Mouse (Mus musculus) splenic B cell, adult 2 months (primary cell): Measurements from ENCODE around the gene Pip5kl1.
A peak's percentile ranks its signal among the peaks of the same experiment; 100 is the strongest.

Experiments used
- DNase-seq: peaks from one replicate; pipeline ENCODE4 v3.0.0-alpha.2; 2011; ENCODE audit warnings: low read depth, low spot score
- H3K27me3 ChIP-seq: 2 replicates; pipeline ENCODE4 v1.6.1; 2012; ENCODE audit warnings: mild to moderate bottlenecking, low read length, moderate library complexity, mixed read lengths; ENCODE audit not compliant: control insufficient read depth, poor library complexity, insufficient read depth, severe bottlenecking
- H3K36me3 ChIP-seq: 2 replicates; pipeline ENCODE4 v1.6.1; 2012; ENCODE audit warnings: mild to moderate bottlenecking, low read length, moderate library complexity, mixed read lengths; ENCODE audit not compliant: control insufficient read depth, poor library complexity, insufficient read depth, severe bottlenecking

The Pip5kl1 gene

GRCm38 (mm10) chr2:32566536-32567063, 8.0 kb upstream of the Pip5kl1 start:
- Histone ChIP-seq H3K36me3 (peaks cover 12% of the 10 kb centered on the region), H3K27me3 (no peaks in the 10 kb centered on the region)
- peak; percentile 82 for DNase-seq

- Histone ChIP-seq H3K27me3 (no peaks in the 10 kb centered on the region), H3K36me3 (peaks cover 12% of the 10 kb centered on the region)
- no peak for DNase-seq
These were observed 6.4 kb upstream of the Pip5kl1 start for GRCm38 (mm10) chr2:32568149-32568548.

DNA sequence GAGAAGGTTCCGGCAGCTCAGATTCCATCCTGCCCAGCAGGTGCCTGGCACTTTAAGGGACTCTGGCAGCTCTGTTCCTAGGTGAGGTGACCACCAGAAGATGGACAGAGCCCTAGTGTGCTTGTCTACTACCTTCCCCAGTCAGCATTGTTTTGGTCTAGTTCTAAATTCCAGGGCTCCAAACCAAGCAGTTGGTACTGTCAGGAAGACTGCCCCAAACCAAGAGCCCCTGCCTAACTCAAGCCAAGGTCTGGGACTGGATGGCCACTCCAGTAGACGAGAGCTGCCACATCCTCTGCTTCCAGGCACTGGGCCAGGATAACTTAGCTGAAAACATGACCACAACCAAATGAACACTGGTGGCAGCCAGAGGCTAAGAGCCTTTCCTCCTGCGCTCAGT, 5.7 kb upstream of the Pip5kl1 start:
- H3K27me3 ChIP-seq, result no peaks in the 10 kb centered on the region
- peaks cover 12% of the 10 kb centered on the region for H3K36me3 ChIP-seq
- DNase-seq, result no peak

DNA sequence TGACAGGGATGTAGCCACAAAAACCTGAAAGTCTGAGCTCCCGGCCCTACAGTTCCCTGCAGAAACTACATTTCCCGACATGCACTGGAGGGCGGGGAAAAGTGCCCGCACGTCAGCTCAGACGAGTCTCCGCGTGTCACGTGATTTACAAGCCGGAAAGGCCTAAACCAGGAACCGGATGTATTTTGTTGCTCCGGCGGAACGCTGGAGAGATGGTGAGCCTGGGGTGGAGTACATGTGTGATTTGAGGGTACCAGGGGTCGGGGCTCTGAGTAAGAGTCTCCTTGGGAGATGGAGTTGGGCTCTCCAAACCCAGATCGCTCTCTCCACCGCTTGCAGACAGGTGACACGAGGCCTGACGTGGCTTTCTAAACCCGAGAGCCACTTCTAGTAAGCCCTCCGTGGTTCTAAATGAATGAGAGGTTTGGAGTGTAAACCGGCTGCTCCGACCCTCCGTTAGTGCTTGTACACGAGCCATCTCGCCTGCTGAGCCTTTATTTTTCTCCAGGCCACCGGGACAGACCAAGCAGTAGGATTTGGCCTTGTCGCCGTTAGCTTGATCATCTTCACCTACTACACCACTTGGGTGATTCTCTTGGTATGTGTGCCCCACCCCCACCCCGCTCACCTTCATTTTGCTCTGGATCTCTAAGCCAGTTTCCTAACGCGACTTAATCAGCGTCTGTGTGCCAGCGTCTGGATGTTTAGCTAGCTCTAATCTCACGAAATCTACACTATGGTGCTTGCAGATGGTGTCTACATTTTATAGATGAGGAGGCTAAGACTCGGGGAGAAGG, 3.7 kb upstream of the Pip5kl1 start, which contains the start of gene Dpm2:
Gene Dpm2, plus strand, starts transcription at position 161 of the 797 bp plus-strand sequence.
- DNase-seq, result peak; percentile 94
- no peaks in the 10 kb centered on the region for H3K27me3 ChIP-seq
- peaks cover 7% of the 10 kb centered on the region for H3K36me3 ChIP-seq

DNA sequence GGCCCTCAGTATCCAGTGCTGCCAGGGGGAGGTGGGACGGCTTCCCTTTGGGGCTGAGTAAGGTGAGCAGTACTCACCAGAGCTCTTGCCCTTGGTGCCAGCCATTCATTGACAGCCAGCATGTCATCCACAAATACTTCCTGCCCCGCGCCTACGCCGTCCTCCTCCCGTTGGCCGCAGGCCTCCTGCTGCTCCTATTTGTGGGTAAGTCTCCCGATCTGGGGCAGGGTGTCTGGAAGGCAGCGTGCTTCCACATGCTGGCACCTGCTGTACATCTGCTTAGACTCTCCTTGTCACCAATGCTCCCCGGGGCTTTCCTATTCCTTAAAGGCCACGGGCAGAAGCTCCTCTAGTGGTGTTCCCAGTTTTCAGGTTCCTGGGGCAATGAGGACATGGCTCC, 2.4 kb upstream of the Pip5kl1 start:
- peaks cover 3% of the 10 kb centered on the region for H3K36me3 ChIP-seq
- DNase-seq, result no peak
- H3K27me3 ChIP-seq, result no peaks in the 10 kb centered on the region

DNA sequence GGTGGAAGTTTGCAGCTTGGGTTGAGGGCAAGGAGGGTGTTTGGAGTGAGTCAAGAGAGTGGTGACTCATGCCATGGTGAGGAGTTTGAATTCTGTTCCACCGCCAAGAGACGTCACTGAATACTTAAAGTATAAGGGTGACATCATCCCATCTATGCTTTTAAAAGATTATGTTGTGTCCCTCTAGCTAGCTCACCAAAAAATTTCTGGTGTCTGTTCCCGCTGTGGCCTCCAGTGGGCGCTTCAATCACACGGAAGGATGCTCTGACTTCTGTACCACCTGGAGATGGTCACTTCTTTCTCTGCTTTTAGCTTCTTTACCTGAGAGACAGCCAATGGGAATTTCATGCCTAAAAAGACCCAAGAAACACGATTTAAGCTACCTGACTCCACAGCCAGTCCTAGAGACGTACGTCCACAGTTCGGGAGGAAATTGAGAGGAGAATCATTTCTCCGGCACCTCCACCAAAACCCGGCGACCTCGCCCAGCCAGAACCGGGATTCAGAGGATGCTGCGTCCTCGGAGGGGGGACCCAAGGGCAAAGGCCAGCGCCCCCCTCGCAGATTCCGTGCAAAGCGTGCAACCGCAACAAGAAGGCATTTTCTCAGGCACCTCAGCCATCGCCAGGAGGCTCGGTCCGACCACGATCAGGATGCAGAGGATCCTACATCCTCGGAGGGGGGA, 446 bp downstream of the Pip5kl1 start:
- DNase-seq, result peak; percentile 76
- H3K36me3 ChIP-seq, result no peaks in the 10 kb centered on the region; the same call in 1 of the 2 replicates
- no peaks in the 10 kb centered on the region for H3K27me3 ChIP-seq

DNA sequence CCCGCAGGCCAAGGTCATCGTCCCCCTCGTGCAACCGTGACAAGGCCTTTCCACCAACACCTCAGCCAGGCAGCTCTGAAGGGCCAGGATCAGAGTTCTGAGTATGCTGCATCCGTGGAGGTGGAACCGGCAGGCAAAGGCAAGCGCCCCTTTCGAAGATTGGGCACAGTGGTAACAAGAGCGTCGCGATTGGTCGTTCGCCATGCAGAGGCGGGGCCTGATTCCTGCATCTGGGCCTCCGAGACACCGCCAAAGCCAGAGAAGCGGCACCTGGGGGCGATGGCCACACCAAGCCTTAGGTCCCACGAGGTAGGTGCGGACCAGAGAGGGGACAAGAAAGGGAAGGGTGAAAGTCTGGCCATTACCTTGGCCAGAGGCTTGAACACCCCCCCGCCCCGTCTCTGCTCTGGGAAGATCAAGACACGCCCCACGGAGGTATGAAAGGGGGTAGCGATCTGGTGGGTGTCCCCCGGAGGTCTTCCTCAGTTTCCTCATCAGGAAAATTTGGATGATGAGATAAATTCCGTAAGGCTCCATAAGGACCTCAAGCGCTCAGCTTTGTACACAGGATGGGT, 1.1 kb downstream of the Pip5kl1 start, which contains the start of gene 9430097D07Rik:
Gene 9430097D07Rik, minus strand, starts transcription at position 99 of the 575 bp plus-strand sequence.
- DNase-seq, result peak; percentile 53
- Histone ChIP-seq H3K27me3 (no peaks in the 10 kb centered on the region), H3K36me3 (no peaks in the 10 kb centered on the region; the same call in 1 of the 2 replicates)

- no peaks in the 10 kb centered on the region for H3K27me3 ChIP-seq
- no peak for DNase-seq
- no peaks in the 10 kb centered on the region; the same call in 1 of the 2 replicates for H3K36me3 ChIP-seq
These were observed 1.9 kb downstream of the Pip5kl1 start for GRCm38 (mm10) chr2:32576532-32576931.

DNA sequence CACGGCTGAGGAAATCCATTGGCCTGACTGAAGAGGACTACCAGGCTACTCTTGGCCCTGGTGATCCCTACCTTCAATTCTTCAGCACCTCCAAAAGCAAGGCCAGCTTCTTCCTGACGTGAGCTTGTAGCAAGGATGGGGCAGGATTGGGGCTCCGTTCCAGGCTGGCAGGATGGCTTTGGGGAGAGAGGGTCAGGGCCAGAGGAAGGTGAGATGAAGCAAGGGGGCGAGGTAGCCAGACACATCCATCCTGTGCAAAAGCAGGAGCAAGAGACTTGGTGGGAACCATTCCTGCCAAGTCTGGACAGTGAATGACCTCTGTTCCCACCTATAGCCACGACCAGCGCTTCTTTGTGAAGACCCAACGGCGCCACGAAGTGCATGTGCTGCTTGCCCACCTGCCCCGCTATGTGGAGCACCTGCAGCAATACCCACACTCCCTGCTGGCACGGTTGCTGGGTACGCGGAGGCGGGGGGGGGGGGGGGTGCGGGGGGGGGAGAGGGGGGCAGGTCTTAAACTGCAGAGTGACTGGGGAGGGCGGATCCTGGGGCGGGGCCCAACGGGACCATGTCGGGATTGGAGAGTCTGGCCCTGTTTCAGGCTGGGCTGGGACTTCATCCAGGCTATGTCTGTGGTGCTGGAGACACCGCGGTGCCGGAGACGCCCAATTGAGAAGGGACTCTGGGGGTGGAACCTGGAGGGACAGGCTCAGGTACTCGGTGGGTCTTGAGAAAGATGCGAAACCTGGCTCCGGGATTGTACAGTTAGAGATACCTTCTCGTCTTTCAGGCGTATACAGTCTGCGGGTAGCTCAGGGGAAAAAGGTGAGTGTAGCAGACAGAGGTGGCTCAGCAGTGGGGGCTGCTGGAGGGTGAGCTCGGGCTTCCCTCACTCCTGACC, 3.8 kb downstream of the Pip5kl1 start:
- H3K27me3 ChIP-seq, result no peaks in the 10 kb centered on the region
- no peaks in the 10 kb centered on the region; the same call in 1 of the 2 replicates for H3K36me3 ChIP-seq
- DNase-seq, result no peak

- DNase-seq, result peak; percentile 44
- Histone ChIP-seq H3K27me3 (no peaks in the 10 kb centered on the region), H3K36me3 (no peaks in the 10 kb centered on the region)
These were observed 7.0 kb downstream of the Pip5kl1 start for GRCm38 (mm10) chr2:32581450-32582095.

- DNase-seq, result peak; percentile 88
- no peaks in the 10 kb centered on the region for H3K27me3 ChIP-seq
- no peaks in the 10 kb centered on the region for H3K36me3 ChIP-seq
These were observed 8.5 kb downstream of the Pip5kl1 start for GRCm38 (mm10) chr2:32582830-32583799.

DNA sequence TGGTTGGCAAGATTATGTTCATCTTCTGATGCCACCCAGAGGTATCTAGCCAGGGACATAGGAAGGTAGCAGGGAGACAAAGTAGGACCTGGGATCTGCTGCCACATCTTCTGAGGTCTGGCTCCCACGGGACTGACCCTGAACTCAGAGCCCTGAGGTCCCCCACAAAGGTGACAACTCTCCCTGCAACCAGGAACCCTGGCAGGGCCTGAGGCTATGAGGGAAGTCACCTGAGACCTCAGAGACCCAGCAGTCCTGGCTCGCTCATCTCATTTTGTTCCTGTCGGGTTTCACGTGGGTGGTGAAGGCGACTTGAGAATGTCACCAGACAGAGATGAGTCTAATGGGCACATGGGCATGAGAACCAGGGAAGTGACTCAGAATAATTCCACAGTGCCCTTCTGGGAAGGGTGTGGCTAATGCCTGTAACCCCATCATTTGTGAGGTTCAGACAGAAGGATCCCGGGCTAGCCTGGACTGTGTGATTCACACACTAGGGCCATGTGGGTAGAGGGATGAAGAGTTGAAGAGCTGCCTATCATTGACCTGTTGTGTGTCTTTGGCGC, 10.6 kb downstream of the Pip5kl1 start:
- no peak for DNase-seq
- H3K27me3 ChIP-seq, result no peaks in the 10 kb centered on the region
- 0 out of 2 replicates have a peak, but pooled peaks cover 2% of the 10 kb centered on the region for H3K36me3 ChIP-seq
